Mouse (Mus musculus) MEL (cell line): Measurements from ENCODE around the gene Galnt10.

Experiments used
- HCFC1 ChIP-seq: IDR thresholded peaks from 2 replicates; pipeline ENCODE4 v1.6.1; 2012; ENCODE audit warnings: low read depth, mild to moderate bottlenecking, inconsistent platforms, low read length, improper control_type of control experiment, moderate library complexity
- POLR2AphosphoS2 ChIP-seq: IDR thresholded peaks from 2 replicates; pipeline ENCODE4 v1.6.1; 2011; ENCODE audit warnings: low read length, improper control_type of control experiment
- RCOR1 ChIP-seq: IDR thresholded peaks from 2 replicates; pipeline ENCODE4 v1.6.1; 2012; ENCODE audit warnings: low read depth, mild to moderate bottlenecking, inconsistent platforms, low read length, improper control_type of control experiment
- USF1 ChIP-seq: IDR thresholded peaks from 2 replicates; pipeline ENCODE4 v1.6.1; 2014; ENCODE audit warnings: low read depth, mild to moderate bottlenecking, inconsistent platforms, low read length, improper control_type of control experiment, moderate library complexity

DNA sequence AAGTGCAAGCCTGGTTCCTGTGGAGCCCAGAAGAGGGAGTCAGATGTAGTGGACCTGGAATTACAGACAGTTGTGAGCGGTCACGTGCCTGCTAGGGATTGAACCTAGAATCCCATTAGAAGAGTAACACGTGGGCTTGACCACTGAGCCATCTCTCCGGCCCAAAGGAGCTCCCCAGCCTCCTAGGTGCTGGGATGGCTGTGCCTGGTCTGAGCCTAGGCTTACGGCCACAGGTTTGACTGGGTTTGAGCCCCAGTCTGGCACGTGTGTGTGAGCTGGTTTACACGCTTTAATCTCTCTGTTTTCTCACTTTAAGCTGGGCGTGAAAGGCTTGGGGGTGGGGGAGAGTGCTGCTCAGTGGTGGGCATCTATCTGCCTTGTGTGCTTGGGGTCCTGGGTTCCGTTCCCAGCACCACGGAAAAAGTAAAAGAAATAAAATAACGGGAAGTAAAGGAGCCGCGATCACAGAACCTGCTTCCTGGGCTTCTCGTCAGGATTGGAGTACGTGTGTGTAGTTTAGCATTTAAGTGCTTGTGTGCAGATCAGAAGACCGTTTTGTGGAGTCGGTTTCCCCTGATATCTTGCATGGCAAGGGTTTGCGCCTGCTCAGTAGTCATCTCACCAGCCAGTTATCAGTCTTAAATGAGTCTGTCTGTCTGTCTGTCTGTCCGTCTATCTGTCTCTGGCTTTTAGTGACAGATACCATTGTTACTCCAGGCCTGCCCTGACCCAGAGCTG, 16.4 kb downstream of the Galnt10 start:
- peak; percentile 83 for TF ChIP-seq USF1
- TF ChIP-seq RCOR1: peak; percentile 26; the same call in 1 of the 2 replicates
- TF ChIP-seq POLR2AphosphoS2: peak; percentile 90
- peak; percentile 55 for TF ChIP-seq HCFC1
